Mouse (Mus musculus) heart, embryonic 10.5 days (tissue): ENCODE data around the gene Ift88. TPM values are rescaled to one million over a fixed set of nuclear protein-coding genes. Genes with fewer than 3 reads are reported as not detected.

Experiments used
- polyA plus RNA-seq: library from polyadenylated mRNA; unstranded; fragments of >200 nt; fragmentation: Nextera tagmentation; extraction: Ambion mirVana; gene quantifications from 2 replicates; pipeline ENCODE4 v1.2.1, GENCODE M21; 2016

Gene Ift88
- polyA plus RNA-seq, 1 experiment from 2014 or later: 6.3 TPM

Other genes starting within 250 kb of the Ift88 start
- 8.9 and 9.7 TPM in 2 replicates for gene Cryl1, start 25.5 kb upstream of the Ift88 start, polyA plus RNA-seq
- 0.55 and 1.3 TPM in 2 replicates for gene Il17d, start 100.7 kb downstream of the Ift88 start, polyA plus RNA-seq
- 82.8 and 93.8 TPM in 2 replicates for gene Eef1akmt1, start 147.6 kb downstream of the Ift88 start, polyA plus RNA-seq
- 23.5 and 24.9 TPM in 2 replicates for gene Xpo4, start 241.4 kb downstream of the Ift88 start, polyA plus RNA-seq